Mouse (Mus musculus) midbrain, embryonic 14.5 days (tissue): ENCODE results near the gene Tgif1. TPM values are rescaled to one million over a fixed set of nuclear protein-coding genes. Genes with fewer than 3 reads are reported as not detected.
"Not testable (repeated sequence)": the region's sequence is repeated elsewhere in the genome, so short reads cannot be mapped to it uniquely, and the experiment has no call there.

ENCODE experiments used
- ATAC-seq: fragments of 200-750 bp; cut with Nextera tagmentation; 2 replicates; pipeline ENCODE4 v1.8.0; 2017; ENCODE audit warnings: moderate number of reproducible peaks, moderate library complexity; ENCODE audit not compliant: low FRiP score, low TSS enrichment
- DNase-seq: peaks from one replicate; pipeline ENCODE4 v3.0.0-alpha.2; 2015
- H3K27ac ChIP-seq: fragments of 300-500 bp; sonication (generic); replicated peaks from 2 replicates; pipeline ENCODE4 v1.5.1; 2014; ENCODE audit warnings: mild to moderate bottlenecking, low read depth, low read length, moderate library complexity
- H3K27me3 ChIP-seq: fragments of 300-500 bp; sonication (generic); 2 replicates; pipeline ENCODE4 v1.6.1; 2014; ENCODE audit warnings: low read length, control low read depth, mixed read lengths; ENCODE audit not compliant: control insufficient read depth, insufficient read depth
- H3K36me3 ChIP-seq: fragments of 300-500 bp; sonication (generic); 2 replicates; pipeline ENCODE4 v1.6.1; 2014; ENCODE audit warnings: low read length, control low read depth; ENCODE audit not compliant: control insufficient read depth, insufficient read depth
- H3K4me1 ChIP-seq: fragments of 300-500 bp; sonication (generic); 2 replicates; pipeline ENCODE4 v1.6.1; 2014; ENCODE audit warnings: mild to moderate bottlenecking, antibody characterized with exemption, low read length, control low read depth; ENCODE audit not compliant: control insufficient read depth, insufficient read depth
- H3K4me2 ChIP-seq: fragments of 300-500 bp; sonication (generic); 2 replicates; pipeline ENCODE4 v1.6.1; 2014; ENCODE audit warnings: mild to moderate bottlenecking, low read length, moderate library complexity
- H3K4me3 ChIP-seq: fragments of 300-500 bp; sonication (generic); replicated peaks from 2 replicates; pipeline ENCODE4 v1.5.1; 2014; ENCODE audit warnings: low read depth, low read length
- H3K9ac ChIP-seq: fragments of 300-500 bp; sonication (generic); replicated peaks from 2 replicates; pipeline ENCODE4 v1.6.1; 2014; ENCODE audit warnings: mild to moderate bottlenecking, low read length, moderate library complexity
- H3K9me3 ChIP-seq: fragments of 300-500 bp; sonication (generic); 2 replicates; pipeline ENCODE4 v1.6.1; 2016; ENCODE audit warnings: low read length, control low read depth, mixed read lengths; ENCODE audit not compliant: control insufficient read depth
- WGBS: fragments of 180-500 bp; shearing (Covaris S2); extraction: QIAGEN DNeasy Blood & Tissue Kit; methylation state at CpG from one replicate; pipeline ENCODE4 v1.1.7; 2014; 5-methylcytosine and 5-hydroxymethylcytosine counted together
- polyA plus RNA-seq: library from polyadenylated mRNA; unstranded; fragments of >200 nt; fragmentation: Nextera tagmentation; extraction: Ambion mirVana; gene quantifications from 2 replicates; pipeline ENCODE4 v1.2.1, GENCODE M21; 2014

Gene Tgif1
- polyA plus RNA-seq, 1 experiment from 2014 or later = 16.5 TPM

DNA sequence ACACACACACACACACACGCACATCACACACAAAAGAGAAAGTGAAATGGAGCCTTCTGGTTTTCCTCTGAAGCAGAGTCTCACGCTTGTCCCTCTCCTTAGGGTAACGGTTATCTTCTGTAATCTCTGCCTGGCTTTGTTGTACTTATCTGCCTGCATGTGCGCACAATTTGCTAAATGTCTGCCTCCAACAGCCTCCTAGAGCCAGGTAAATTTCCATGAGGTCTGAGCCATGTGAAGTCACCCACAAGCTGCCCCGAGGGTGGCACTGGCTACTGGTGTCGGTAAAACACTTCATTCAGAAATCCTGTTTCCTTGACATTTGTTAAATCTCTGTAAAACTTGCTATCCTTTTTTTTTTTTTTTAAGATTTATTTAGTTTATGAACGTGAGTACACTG, 15.3 kb downstream of the Tgif1 start:
- ATAC-seq (no peak), DNase-seq (no peak)
- no peaks in the 10 kb centered on the region for H3K36me3 ChIP-seq
- no peak overlapping the region for H3K4me2 ChIP-seq
- no peaks in the 10 kb centered on the region for H3K9me3 ChIP-seq
- no peak overlapping the region for H3K27ac ChIP-seq
- H3K4me1 ChIP-seq = 0 out of 2 replicates have a peak, but pooled peaks cover 4% of the 10 kb centered on the region
- no peak overlapping the region for H3K9ac ChIP-seq
- no peaks in the 10 kb centered on the region for H3K27me3 ChIP-seq
- no peak overlapping the region for H3K4me3 ChIP-seq
- WGBS = 86% methylated on average over 7 of the region's 7 CpGs

DNA sequence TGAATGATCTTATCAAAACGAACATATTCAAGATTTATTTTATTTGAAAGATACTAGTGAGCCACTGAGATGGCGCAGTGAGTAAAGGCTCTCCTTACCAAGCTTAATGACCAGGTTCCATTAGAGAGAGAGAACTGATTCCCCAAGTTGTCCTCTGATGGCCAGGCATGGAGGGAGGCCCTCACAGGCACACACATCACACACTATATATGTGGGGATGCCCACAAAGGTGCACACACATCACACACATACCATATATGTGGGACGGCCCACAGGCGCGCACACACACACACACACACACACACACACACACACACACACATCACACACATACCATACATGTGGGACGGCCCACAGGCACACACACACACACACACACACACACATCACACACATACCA, 15.9 kb downstream of the Tgif1 start:
- not testable (repeated sequence) for H3K4me1 ChIP-seq, H3K36me3 ChIP-seq, H3K9ac ChIP-seq, H3K4me2 ChIP-seq, DNase-seq, ATAC-seq, H3K9me3 ChIP-seq, H3K4me3 ChIP-seq, H3K27ac ChIP-seq, H3K27me3 ChIP-seq
- 92% methylated on average over 6 of the region's 6 CpGs for WGBS

DNA sequence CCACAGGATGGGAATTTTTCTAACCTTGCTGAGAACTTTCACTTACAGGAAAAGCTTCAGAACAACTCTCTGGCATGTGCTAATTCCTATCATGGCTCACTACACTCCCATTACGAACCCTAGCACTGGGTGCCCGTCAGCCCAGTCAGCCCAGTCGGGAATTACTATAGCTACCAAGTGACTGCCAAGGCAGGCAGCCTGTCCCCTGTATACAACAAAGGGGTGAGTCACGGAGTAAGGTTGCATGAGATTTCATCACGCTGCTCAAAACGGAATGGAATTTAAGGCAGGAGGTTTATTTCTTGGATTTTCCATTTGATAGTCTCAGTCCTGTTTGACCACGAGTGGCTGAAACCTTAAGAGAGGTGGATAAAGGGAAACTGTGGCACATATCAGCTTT, 16.5 kb downstream of the Tgif1 start:
- Histone ChIP-seq H3K4me1 (0 out of 2 replicates have a peak, but pooled peaks cover 4% of the 10 kb centered on the region), H3K9ac (no peak overlapping the region), H3K36me3 (no peaks in the 10 kb centered on the region), H3K9me3 (no peaks in the 10 kb centered on the region), H3K27me3 (no peaks in the 10 kb centered on the region), H3K4me3 (no peak overlapping the region), H3K27ac (no peak overlapping the region), H3K4me2 (no peak overlapping the region)
- 39% methylated on average over 7 of the region's 7 CpGs for WGBS
- no peak for ATAC-seq
- no peak for DNase-seq

DNA sequence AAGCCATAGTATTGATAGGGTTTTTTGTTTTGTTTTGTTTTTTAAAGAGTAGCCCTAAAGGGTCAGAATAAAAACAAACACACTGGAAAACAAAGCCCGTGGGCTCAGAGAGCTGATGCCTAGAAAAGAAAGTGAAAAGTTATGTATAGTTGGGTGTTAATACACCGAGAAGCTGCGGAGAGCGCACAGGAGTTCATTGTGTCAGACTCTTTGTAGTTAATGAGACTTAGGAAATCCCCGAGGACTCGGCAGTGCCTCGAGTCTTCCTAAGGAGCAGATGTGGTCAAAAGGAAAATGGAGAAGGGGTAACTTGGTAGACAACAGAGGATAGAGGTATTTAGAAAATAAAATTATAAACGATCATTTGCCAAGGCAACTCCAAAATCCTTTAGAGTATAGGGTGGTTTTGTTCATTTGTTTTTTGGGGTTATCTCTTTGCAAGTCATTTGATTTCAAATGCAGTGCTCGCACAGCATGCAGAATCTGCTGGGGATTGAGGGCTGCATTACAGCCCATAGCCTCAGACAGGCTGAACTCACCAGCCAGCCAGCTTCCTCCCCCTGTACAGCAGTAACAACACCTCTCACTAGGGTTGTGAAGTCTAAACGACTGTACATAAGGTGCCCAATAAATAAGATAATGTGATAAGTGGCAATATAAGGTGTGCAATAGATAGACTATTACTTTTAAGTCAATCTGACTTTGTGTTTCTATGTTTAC, 18.1 kb downstream of the Tgif1 start:
- H3K4me1 ChIP-seq = 0 out of 2 replicates have a peak, but pooled peaks cover 4% of the 10 kb centered on the region
- DNase-seq (peak; percentile 71), ATAC-seq (peak; percentile 32; the same call in 1 of the 2 replicates)

DNA sequence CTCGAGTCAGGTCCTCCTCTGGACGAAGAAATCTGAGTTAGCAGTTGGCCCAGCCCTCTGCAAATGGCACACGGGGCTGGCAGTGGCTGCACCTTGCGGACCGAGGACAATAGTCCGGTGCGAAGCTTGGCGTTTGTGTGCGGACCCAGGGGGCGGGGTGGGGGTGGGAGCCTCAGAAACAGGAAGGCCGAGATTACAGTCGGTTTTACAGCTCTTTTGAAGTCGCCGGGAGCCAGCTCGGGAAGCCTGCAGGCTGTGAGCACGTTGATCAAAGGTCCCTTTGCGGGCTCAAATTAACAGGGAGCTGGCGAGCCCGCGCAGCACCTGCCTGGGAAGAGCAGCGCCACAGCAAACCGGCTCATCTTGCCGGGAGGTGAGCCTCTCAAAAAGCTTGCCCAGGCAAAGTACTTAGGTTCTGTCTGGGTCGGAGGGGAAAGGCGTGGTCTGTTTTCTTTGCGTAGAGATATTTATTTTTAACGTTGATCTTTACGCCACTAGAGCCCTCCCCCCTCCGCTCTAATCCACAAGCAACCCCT, 18.8 kb downstream of the Tgif1 start:
- DNase-seq (peak; percentile 74), ATAC-seq (peak; percentile 58; the same call in 1 of the 2 replicates)
- Histone ChIP-seq H3K36me3 (no peaks in the 10 kb centered on the region), H3K9me3 (no peaks in the 10 kb centered on the region), H3K4me1 (0 out of 2 replicates have a peak, but pooled peaks cover 4% of the 10 kb centered on the region), H3K27me3 (no peaks in the 10 kb centered on the region), H3K4me3 (peak overlapping the region; percentile 46), H3K9ac (peak overlapping the region; percentile 51), H3K4me2 (peak overlapping the region; percentile 93), H3K27ac (peak overlapping the region; percentile 41; the same call in 1 of the 2 replicates)
- WGBS = under 1% methylated on average over 29 of the region's 29 CpGs

More for the DNA sequence above, 18.1 kb downstream of the Tgif1 start:
- peak overlapping the region; percentile 46 for H3K4me3 ChIP-seq
- H3K27ac ChIP-seq = no peak overlapping the region
- peak overlapping the region; percentile 51 for H3K9ac ChIP-seq
- H3K9me3 ChIP-seq = no peaks in the 10 kb centered on the region
- no peaks in the 10 kb centered on the region for H3K36me3 ChIP-seq
- no peaks in the 10 kb centered on the region for H3K27me3 ChIP-seq
- H3K4me2 ChIP-seq = peak overlapping the region; percentile 93
- under 1% methylated on average over 10 of the region's 10 CpGs for WGBS

DNA sequence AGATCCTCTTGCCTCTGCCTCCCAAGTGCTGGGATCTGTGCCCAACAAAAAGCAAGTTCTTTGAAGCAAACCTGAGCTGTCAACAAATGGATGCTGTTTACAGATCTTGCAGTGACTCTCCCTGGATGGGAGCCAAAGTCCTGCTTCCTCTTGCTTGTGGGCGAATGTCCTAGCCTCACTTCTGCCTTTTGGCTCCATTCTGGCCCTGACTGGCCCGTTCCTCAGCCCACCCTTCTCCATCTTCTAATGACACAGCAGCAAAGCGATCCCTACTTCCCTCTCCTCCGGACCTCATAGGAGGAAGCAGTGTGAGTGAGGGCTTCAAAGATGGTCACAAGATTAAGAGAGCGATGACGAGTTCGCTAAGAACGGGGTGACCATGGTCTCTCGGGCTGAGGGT, 20.8 kb downstream of the Tgif1 start:
- no peak overlapping the region for H3K4me3 ChIP-seq
- H3K9ac ChIP-seq = no peak overlapping the region
- H3K27me3 ChIP-seq = no peaks in the 10 kb centered on the region
- no peak overlapping the region for H3K27ac ChIP-seq
- WGBS = 95% methylated on average over 9 of the region's 9 CpGs
- no peak for DNase-seq
- H3K4me1 ChIP-seq = 0 out of 2 replicates have a peak, but pooled peaks cover 4% of the 10 kb centered on the region
- no peaks in the 10 kb centered on the region for H3K9me3 ChIP-seq
- ATAC-seq = no peak
- H3K36me3 ChIP-seq = no peaks in the 10 kb centered on the region
- H3K4me2 ChIP-seq = no peak overlapping the region

DNA sequence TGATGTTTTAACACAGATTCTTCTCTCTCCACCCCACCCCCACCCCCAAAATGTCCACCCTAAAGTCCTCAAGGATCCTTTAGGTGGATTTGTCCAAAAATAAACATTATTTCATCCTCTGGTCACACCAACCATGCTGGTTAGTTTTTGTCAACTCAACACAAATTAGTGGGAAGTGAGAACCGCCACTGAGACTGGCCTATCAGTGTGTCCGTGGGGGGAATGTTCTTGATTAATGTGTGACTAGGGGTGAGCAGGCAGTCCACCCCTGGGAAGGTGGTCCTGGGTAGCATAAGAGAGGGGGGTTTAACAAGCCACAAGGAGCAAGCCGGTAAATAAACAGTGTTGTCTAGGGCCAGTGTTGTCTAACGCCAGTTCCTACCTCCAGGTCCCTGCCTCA, 21.8 kb downstream of the Tgif1 start:
- no peaks in the 10 kb centered on the region for H3K9me3 ChIP-seq
- H3K36me3 ChIP-seq = no peaks in the 10 kb centered on the region
- no peak overlapping the region for H3K4me2 ChIP-seq
- ATAC-seq = no peak
- 89% methylated on average over 4 of the region's 4 CpGs for WGBS
- no peak overlapping the region for H3K4me3 ChIP-seq
- H3K4me1 ChIP-seq = 0 out of 2 replicates have a peak, but pooled peaks cover 4% of the 10 kb centered on the region
- no peak overlapping the region for H3K9ac ChIP-seq
- no peak for DNase-seq
- H3K27ac ChIP-seq = no peak overlapping the region
- no peaks in the 10 kb centered on the region for H3K27me3 ChIP-seq

DNA sequence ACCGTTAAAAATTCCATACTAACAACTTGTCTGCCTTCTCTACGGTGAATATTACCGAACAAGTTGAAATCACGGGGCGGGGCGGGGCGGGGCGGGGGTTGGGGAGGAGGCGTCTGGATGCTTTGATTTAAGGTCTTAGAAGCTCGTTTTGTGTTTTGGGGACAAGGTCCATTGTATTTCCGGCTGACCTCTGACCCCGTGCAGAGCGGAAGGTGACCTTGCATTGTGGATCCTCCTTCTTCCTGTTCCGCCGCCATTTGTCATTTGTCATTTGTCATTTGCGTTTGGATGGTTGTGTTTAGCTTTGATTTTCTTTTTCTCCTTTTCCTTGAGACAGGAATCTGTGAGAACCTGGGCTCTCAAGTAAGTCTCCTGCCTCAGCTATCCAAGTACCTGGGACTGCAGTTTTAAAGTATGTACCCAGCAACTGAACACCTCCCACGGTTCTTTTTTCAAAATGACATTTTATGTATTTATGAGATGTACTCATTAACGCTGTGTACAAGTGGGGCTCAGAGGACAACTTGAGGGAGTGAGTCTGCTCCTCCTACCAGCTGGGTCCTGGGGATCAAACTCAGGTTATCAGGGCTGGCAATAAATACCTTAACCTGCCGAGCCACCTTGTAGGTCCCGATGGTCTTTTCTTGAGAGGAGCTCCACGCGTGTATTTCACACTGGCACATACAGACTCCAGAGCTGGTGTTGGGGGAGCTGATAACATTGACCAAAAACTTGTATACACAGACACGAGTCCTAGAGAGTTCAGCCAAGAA, 23.2 kb downstream of the Tgif1 start:
- 0 out of 2 replicates have a peak, but pooled peaks cover 4% of the 10 kb centered on the region for H3K4me1 ChIP-seq
- ATAC-seq = no peak
- WGBS = 65% methylated on average over 23 of the region's 23 CpGs
- no peak overlapping the region for H3K4me2 ChIP-seq
- DNase-seq = no peak
- no peaks in the 10 kb centered on the region for H3K36me3 ChIP-seq
- H3K9ac ChIP-seq = no peak overlapping the region
- no peak overlapping the region for H3K4me3 ChIP-seq
- no peak overlapping the region for H3K27ac ChIP-seq
- H3K27me3 ChIP-seq = no peaks in the 10 kb centered on the region
- no peaks in the 10 kb centered on the region for H3K9me3 ChIP-seq
